Mouse (Mus musculus): ENCODE measurements at regions not wholly inside any gene's neighbourhood (a gene's known extent, or its start where the extent isn't known, plus 50 kb on each side); places are given as distances from the start of the nearest gene placed in this dataset.

GRCm38 (mm10) chr1:193682917-193683316 is 312.8 kb upstream of the Camk1g start:
- no peak for DNase-seq

- no peak for DNase-seq
These were observed 308.4 kb upstream of the Camk1g start for GRCm38 (mm10) chr1:193678448-193678847.

GRCm38 (mm10) chr1:193673236-193673830 is 303.2 kb upstream of the Camk1g start:
- DNase-seq: peak; percentile 27

- no peak for DNase-seq
These were observed 302.6 kb upstream of the Camk1g start for GRCm38 (mm10) chr1:193672681-193673080.

- no peak for DNase-seq
These were observed 301.7 kb upstream of the Camk1g start for GRCm38 (mm10) chr1:193671816-193672254.

GRCm38 (mm10) chr1:193671046-193671445 is 300.9 kb upstream of the Camk1g start:
- no peak for DNase-seq

- DNase-seq: no peak
These were observed 299.9 kb upstream of the Camk1g start for GRCm38 (mm10) chr1:193670008-193670407.

- DNase-seq: peak; percentile 40
These were observed 298.7 kb upstream of the Camk1g start for GRCm38 (mm10) chr1:193668841-193669240.

- DNase-seq: no peak
These were observed 295.8 kb upstream of the Camk1g start for GRCm38 (mm10) chr1:193665854-193666253.

- no peak for DNase-seq
These were observed 294.5 kb upstream of the Camk1g start for GRCm38 (mm10) chr1:193664569-193664968.

GRCm38 (mm10) chr1:193663587-193663986 is 293.5 kb upstream of the Camk1g start:
- no peak for DNase-seq

- DNase-seq: no peak
These were observed 292.2 kb upstream of the Camk1g start for GRCm38 (mm10) chr1:193662166-193662890.

- DNase-seq: no peak
These were observed 291.3 kb upstream of the Camk1g start for GRCm38 (mm10) chr1:193661377-193661776.

- DNase-seq: peak; percentile 55
These were observed 285.1 kb upstream of the Camk1g start for GRCm38 (mm10) chr1:193655076-193655677.

GRCm38 (mm10) chr1:193650275-193650674 is 280.2 kb upstream of the Camk1g start:
- no peak for DNase-seq

- no peak for DNase-seq
These were observed 279.3 kb upstream of the Camk1g start for GRCm38 (mm10) chr1:193649400-193649799.

GRCm38 (mm10) chr1:193647371-193648270 is 277.5 kb upstream of the Camk1g start:
- peak; percentile 16 for DNase-seq

- DNase-seq: no peak
These were observed 274.4 kb upstream of the Camk1g start for GRCm38 (mm10) chr1:193644506-193644905.

- DNase-seq: no peak
These were observed 266.4 kb upstream of the Camk1g start for GRCm38 (mm10) chr1:193636451-193636850.

GRCm38 (mm10) chr1:193632115-193632514 is 262.0 kb upstream of the Camk1g start:
- DNase-seq: no peak

- no peak for DNase-seq
These were observed 259.8 kb upstream of the Camk1g start for GRCm38 (mm10) chr1:193629887-193630286.
